Mouse (Mus musculus): ENCODE measurements at regions not wholly inside any gene's neighbourhood (a gene's known extent, or its start where the extent isn't known, plus 50 kb on each side); places are given as distances from the start of the nearest gene placed in this dataset.

DNA sequence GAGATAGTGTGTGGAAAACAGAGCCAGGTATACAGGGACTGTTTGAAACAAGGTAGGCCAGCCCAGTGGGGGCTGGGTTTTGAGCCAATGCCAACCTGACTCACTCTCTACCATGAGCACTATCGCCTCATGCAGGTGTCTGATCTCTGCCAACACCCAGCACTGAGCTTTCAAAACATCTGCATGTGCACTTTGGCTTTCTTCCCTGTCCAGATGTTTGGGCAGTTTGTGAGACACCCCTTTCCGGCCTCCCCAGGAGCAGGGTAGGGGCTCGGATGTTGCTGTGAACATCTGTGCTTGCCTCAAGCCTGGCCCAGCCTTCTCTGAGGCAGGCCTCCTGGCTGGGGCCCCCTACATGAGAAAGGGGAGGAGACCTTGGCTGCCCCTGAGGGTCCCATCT, 65.5 kb upstream of the Col13a1 start:
- TF ChIP-seq CTCF (IDR thresholded peaks at IDR 0.05; ENCODE audit: borderline replicate concordance, control insufficient read depth, extremely low read depth, insufficient read depth, low read length, poor library complexity), result no peak
- no peak for TF ChIP-seq POLR2A (IDR thresholded peaks at IDR 0.05; ENCODE audit: control insufficient read depth, extremely low read depth, insufficient read depth, low read length, poor library complexity)

Data from thymus, adult 2 months (tissue).